Mouse (Mus musculus): ENCODE data around the gene Abhd17b. TPM values are rescaled to one million over a fixed set of nuclear protein-coding genes. Genes with fewer than 3 reads are reported as not detected.

The Abhd17b gene
- total RNA-seq, 1 experiment from 2014 or later, result 60.2 TPM

- ATAC-seq (replicated peaks; ENCODE audit: low read depth, poor library complexity, severe bottlenecking), result no peak
Measured at GRCm38 (mm10) chr19:21727081-21727480, 74.1 kb downstream of the Abhd17b start.

GRCm38 (mm10) chr19:21728342-21728741, 75.4 kb downstream of the Abhd17b start:
- ATAC-seq (replicated peaks; ENCODE audit: low read depth, poor library complexity, severe bottlenecking), result no peak

GRCm38 (mm10) chr19:21731887-21732286, 78.9 kb downstream of the Abhd17b start:
- no peak for ATAC-seq (replicated peaks; ENCODE audit: low read depth, poor library complexity, severe bottlenecking)

- ATAC-seq (replicated peaks; ENCODE audit: low read depth, poor library complexity, severe bottlenecking), result no peak
Measured at GRCm38 (mm10) chr19:21733176-21733575, 80.2 kb downstream of the Abhd17b start.

GRCm38 (mm10) chr19:21734112-21734511, 81.1 kb downstream of the Abhd17b start:
- no peak for ATAC-seq (replicated peaks; ENCODE audit: low read depth, poor library complexity, severe bottlenecking)

Other genes starting within 250 kb of the Abhd17b start
- 6.5 and 9.6 TPM in 2 replicates for gene Gda, start 179.7 kb upstream of the Abhd17b start, total RNA-seq (2017)
- gene 1110059E24Rik, start 209 bp upstream of the Abhd17b start, total RNA-seq (2017), result 64.8 and 66.7 TPM in 2 replicates
- 7.3 and 9.6 TPM in 2 replicates for gene Cemip2, start 125.2 kb downstream of the Abhd17b start, total RNA-seq (2017)